Mouse (Mus musculus): ENCODE data around the gene Mrpl30. TPM values are rescaled to one million over a fixed set of nuclear protein-coding genes. Genes with fewer than 3 reads are reported as not detected.
A peak's percentile ranks its signal among the peaks of the same experiment; 100 is the strongest.

Mrpl30 gene
- polyA plus RNA-seq, 1 experiment from 2014 or later = 214 TPM

GRCm38 (mm10) chr1:37925971-37926370 is 35.7 kb downstream of the Mrpl30 start:
- Histone ChIP-seq H3K4me2 (ENCODE audit: low read depth, low read length) (no peak overlapping the region), H3K4me3 (ENCODE audit: low read length) (no peak overlapping the region), H3K4me1 (replicated peaks; ENCODE audit: control insufficient read depth, insufficient read depth, low read length) (no peaks in the 10 kb centered on the region), H3K9me3 (ENCODE audit: control insufficient read depth, low read length) (no peaks in the 10 kb centered on the region), H3K9ac (ENCODE audit: low read length) (no peak overlapping the region), H3K36me3 (ENCODE audit: control insufficient read depth, insufficient read depth, low read length) (no peaks in the 10 kb centered on the region), H3K27me3 (ENCODE audit: control insufficient read depth, insufficient read depth, low read depth, low read length) (no peaks in the 10 kb centered on the region), H3K27ac (ENCODE audit: low read length) (no peak overlapping the region)
- WGBS = 76% methylated on average over 8 of the region's 8 CpGs
- ATAC-seq (ENCODE audit: low read depth) = no peak

- 7% methylated on average over 3 of the region's 3 CpGs for WGBS
- Histone ChIP-seq H3K4me2 (ENCODE audit: low read depth, low read length) (no peak overlapping the region), H3K27me3 (ENCODE audit: control insufficient read depth, insufficient read depth, low read depth, low read length) (no peaks in the 10 kb centered on the region), H3K36me3 (ENCODE audit: control insufficient read depth, insufficient read depth, low read length) (no peaks in the 10 kb centered on the region), H3K4me3 (ENCODE audit: low read length) (no peak overlapping the region), H3K9ac (ENCODE audit: low read length) (no peak overlapping the region), H3K9me3 (ENCODE audit: control insufficient read depth, low read length) (no peaks in the 10 kb centered on the region), H3K27ac (ENCODE audit: low read length) (no peak overlapping the region), H3K4me1 (replicated peaks; ENCODE audit: control insufficient read depth, insufficient read depth, low read length) (no peaks in the 10 kb centered on the region)
- peak; percentile 82 for ATAC-seq (ENCODE audit: low read depth)
Observed at GRCm38 (mm10) chr1:37931806-37932205, 41.5 kb downstream of the Mrpl30 start.

Other genes starting within 250 kb of the Mrpl30 start
- 12.7 and 13.0 TPM in 2 replicates for gene 2010300C02Rik, start 170.4 kb upstream of the Mrpl30 start, polyA plus RNA-seq (2015; fragmentation: Nextera tagmentation; extraction: Ambion mirVana)
- gene Tsga10, start 24.0 kb upstream of the Mrpl30 start, polyA plus RNA-seq (2015; fragmentation: Nextera tagmentation; extraction: Ambion mirVana) = 8.2 and 9.5 TPM in 2 replicates
- 8.8 TPM in 2 replicates for gene Lipt1, start 18.7 kb upstream of the Mrpl30 start, polyA plus RNA-seq (2015; fragmentation: Nextera tagmentation; extraction: Ambion mirVana)
- 27.0 and 30.9 TPM in 2 replicates for gene Mitd1, start 66 bp upstream of the Mrpl30 start, polyA plus RNA-seq (2015; fragmentation: Nextera tagmentation; extraction: Ambion mirVana)
- gene Lyg2, start 26.0 kb downstream of the Mrpl30 start, polyA plus RNA-seq (2015; fragmentation: Nextera tagmentation; extraction: Ambion mirVana) = not detected in 2 replicates
- gene Lyg1, start 67.3 kb downstream of the Mrpl30 start, polyA plus RNA-seq (2015; fragmentation: Nextera tagmentation; extraction: Ambion mirVana) = not detected in 2 replicates
- gene Txndc9, start 107.4 kb downstream of the Mrpl30 start, polyA plus RNA-seq (2015; fragmentation: Nextera tagmentation; extraction: Ambion mirVana) = 142 TPM in 2 replicates
- 19.5 and 21.7 TPM in 2 replicates for gene Eif5b, start 107.5 kb downstream of the Mrpl30 start, polyA plus RNA-seq (2015; fragmentation: Nextera tagmentation; extraction: Ambion mirVana)
- gene Rev1, start 239.3 kb downstream of the Mrpl30 start, polyA plus RNA-seq (2015; fragmentation: Nextera tagmentation; extraction: Ambion mirVana) = 20.6 and 21.3 TPM in 2 replicates

All from lung, embryonic 16.5 days (tissue).